Mouse (Mus musculus): ENCODE data around the gene Ncaph2.

Gene Ncaph2

GRCm38 (mm10) chr15:89355241-89356187, at the start of gene Ncaph2, which contains the start of gene Lmf2:
TSS of gene Ncaph2 (plus strand) at chr15:89355719.
TSS of gene Lmf2 (minus strand) at chr15:89355659.
- H3K36me3 ChIP-seq (ENCODE audit: control insufficient read depth, insufficient read depth, low read length, poor library complexity, severe bottlenecking), result peaks cover 5% of the 10 kb centered on the region
- DNase-seq (ENCODE audit: low read depth, low spot score), result peak; percentile 98
- H3K27me3 ChIP-seq (ENCODE audit: control insufficient read depth, insufficient read depth, low read length, poor library complexity, severe bottlenecking), result no peaks in the 10 kb centered on the region

- Histone ChIP-seq H3K27me3 (ENCODE audit: control insufficient read depth, insufficient read depth, low read length, poor library complexity, severe bottlenecking) (no peaks in the 10 kb centered on the region), H3K36me3 (ENCODE audit: control insufficient read depth, insufficient read depth, low read length, poor library complexity, severe bottlenecking) (peaks cover 15% of the 10 kb centered on the region)
- no peak for DNase-seq (ENCODE audit: low read depth, low spot score)
Observed at GRCm38 (mm10) chr15:89305966-89306365, 49.6 kb upstream of the Ncaph2 start.

DNA sequence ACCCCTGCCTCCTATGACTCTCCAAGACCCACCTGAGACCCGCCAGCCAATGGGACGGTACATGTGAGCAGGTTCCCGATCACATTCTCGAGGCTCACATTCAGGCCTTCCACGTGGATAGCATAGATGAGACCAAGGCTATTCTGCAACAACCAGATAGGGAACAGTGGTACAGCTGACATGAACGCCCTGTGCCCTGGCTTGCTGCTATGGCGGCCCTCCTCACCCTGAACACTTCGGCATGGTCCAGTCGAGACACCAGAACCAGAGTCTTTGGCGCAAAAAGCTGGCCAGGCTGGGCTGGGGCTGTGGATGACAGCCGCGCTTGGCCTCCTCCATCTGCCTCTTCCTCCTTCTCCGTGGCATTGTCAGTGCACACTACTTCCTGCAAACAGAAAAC, 48.1 kb upstream of the Ncaph2 start:
- no peak for DNase-seq (ENCODE audit: low read depth, low spot score)
- Histone ChIP-seq H3K27me3 (ENCODE audit: control insufficient read depth, insufficient read depth, low read length, poor library complexity, severe bottlenecking) (no peaks in the 10 kb centered on the region), H3K36me3 (ENCODE audit: control insufficient read depth, insufficient read depth, low read length, poor library complexity, severe bottlenecking) (peaks cover 7% of the 10 kb centered on the region)

- Histone ChIP-seq H3K27me3 (ENCODE audit: control insufficient read depth, insufficient read depth, low read length, poor library complexity, severe bottlenecking) (no peaks in the 10 kb centered on the region), H3K36me3 (ENCODE audit: control insufficient read depth, insufficient read depth, low read length, poor library complexity, severe bottlenecking) (0 out of 2 replicates have a peak, but pooled peaks cover 2% of the 10 kb centered on the region)
- DNase-seq (ENCODE audit: low read depth, low spot score), result peak; percentile 54
Observed at GRCm38 (mm10) chr15:89308406-89309139, 46.9 kb upstream of the Ncaph2 start.

DNA sequence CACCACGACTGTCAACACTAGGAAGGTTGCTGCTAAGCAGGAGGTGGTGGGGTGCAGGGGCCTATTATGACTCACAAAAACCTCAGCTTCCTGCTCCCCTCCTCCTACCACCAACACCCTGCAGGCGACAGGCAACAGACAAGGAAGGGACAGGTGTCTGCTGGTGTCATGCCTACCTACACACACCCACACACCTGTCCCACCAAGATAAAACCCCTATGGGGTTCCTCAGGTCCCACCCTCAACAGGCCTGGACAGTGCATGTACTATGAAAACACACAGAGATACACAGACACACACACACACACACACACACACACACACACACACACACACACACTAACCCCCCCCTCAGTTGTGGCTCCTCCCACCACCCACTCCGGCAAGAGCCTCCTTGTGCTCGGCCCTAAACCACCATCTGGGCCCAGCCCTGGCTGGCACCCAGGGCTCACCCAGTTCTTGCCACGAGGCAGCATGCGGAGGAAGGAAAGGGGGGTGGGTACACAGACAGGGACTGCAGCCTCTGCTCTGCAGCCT, 45.5 kb upstream of the Ncaph2 start:
- DNase-seq (ENCODE audit: low read depth, low spot score), result peak; percentile 65
- H3K36me3 ChIP-seq (ENCODE audit: control insufficient read depth, insufficient read depth, low read length, poor library complexity, severe bottlenecking), result no peaks in the 10 kb centered on the region

DNA sequence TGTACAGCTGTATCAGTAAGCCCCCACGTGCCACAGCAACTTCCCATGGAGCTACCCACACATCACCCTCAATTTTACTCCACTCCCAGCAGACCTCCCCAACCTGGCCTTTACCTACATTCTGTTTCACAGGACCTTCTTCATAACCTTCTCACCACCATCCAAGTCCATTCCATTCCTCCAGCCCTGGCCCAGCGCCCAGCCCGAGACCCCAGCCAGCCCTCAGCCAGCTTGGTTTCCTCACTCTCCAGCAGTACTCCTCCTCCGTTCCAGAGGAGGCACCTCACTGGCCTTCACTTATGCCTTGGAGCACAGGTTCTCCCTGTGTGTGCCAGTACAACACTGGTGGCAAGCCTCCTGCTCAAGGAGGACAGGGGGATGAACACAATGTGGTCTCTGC, 42.2 kb upstream of the Ncaph2 start:
- DNase-seq (ENCODE audit: low read depth, low spot score), result no peak
- Histone ChIP-seq H3K36me3 (ENCODE audit: control insufficient read depth, insufficient read depth, low read length, poor library complexity, severe bottlenecking) (no peaks in the 10 kb centered on the region), H3K27me3 (ENCODE audit: control insufficient read depth, insufficient read depth, low read length, poor library complexity, severe bottlenecking) (no peaks in the 10 kb centered on the region)

More for the DNA sequence above, 45.5 kb upstream of the Ncaph2 start:
- H3K27me3 ChIP-seq (ENCODE audit: control insufficient read depth, insufficient read depth, low read length, poor library complexity, severe bottlenecking), result no peaks in the 10 kb centered on the region

- DNase-seq (ENCODE audit: low read depth, low spot score), result no peak
- no peaks in the 10 kb centered on the region for H3K27me3 ChIP-seq (ENCODE audit: control insufficient read depth, insufficient read depth, low read length, poor library complexity, severe bottlenecking)
- no peaks in the 10 kb centered on the region for H3K36me3 ChIP-seq (ENCODE audit: control insufficient read depth, insufficient read depth, low read length, poor library complexity, severe bottlenecking)
Observed at GRCm38 (mm10) chr15:89314107-89314506, 41.4 kb upstream of the Ncaph2 start.

DNA sequence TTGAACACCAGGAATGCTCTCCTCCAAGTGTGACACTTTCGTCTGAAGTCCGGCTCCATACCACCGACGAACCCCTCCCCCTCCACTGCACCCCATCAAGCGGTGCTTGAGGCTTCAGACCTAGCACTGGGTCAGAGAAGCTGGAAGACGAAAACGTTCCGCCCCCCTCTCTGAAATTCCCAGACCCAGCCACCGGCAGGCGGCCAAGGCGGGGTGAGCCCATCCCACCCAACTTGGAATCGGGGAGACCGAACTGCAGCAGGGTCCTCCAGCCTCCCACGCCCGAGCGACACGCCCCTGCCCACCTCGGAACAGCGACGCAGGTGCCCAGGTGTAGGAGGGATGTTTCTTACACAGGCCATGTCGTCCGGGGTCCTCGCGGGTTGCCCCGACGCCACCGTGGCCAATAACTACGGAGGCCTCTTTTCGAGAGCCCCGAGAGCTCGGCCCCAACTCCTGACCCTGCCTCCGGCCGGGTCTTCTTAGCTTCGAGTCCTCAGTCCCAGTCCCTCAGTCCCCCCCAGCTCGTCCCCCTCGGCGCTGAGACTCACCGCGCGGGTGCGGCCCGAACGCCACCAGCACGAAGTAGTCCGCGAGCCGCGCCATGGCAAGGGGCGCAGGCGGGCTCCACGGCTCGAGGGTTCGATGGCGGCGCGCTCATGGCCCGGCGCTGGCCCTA, 40.9 kb upstream of the Ncaph2 start:
- no peaks in the 10 kb centered on the region for H3K27me3 ChIP-seq (ENCODE audit: control insufficient read depth, insufficient read depth, low read length, poor library complexity, severe bottlenecking)
- H3K36me3 ChIP-seq (ENCODE audit: control insufficient read depth, insufficient read depth, low read length, poor library complexity, severe bottlenecking), result no peaks in the 10 kb centered on the region
- DNase-seq (ENCODE audit: low read depth, low spot score), result no peak

DNA sequence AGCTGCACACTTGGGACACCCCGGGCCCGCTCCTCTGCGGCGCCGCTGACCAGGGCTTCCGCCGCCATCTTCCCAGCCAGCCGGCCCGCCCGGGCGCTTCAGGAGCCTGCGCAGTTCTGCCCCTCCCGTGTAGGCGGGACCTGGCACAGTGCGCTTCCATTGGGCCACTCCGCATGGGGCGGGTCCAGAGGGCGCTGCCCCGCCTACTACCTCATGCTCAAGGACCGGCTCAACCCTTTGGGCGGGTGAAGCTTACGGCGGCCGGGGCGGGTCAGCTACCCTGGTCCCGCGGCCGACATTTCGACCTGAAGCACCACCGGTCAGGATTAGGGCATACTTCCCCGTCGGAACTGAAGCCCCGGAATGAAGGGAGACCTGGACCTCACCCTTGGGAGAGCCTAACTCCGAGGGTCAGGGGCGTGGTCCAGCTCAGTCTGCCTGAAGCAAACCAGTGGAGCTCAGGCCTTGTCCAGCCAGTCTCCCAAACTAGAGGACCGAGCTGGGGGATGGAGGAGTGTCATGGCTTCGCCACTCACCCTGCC, 40.3 kb upstream of the Ncaph2 start, which contains the start of gene Sbf1:
Sbf1 (minus strand) TSS at position 122 of the 542 bp plus-strand sequence.
- Histone ChIP-seq H3K27me3 (ENCODE audit: control insufficient read depth, insufficient read depth, low read length, poor library complexity, severe bottlenecking) (no peaks in the 10 kb centered on the region), H3K36me3 (ENCODE audit: control insufficient read depth, insufficient read depth, low read length, poor library complexity, severe bottlenecking) (no peaks in the 10 kb centered on the region)
- DNase-seq (ENCODE audit: low read depth, low spot score), result peak; percentile 98

DNA sequence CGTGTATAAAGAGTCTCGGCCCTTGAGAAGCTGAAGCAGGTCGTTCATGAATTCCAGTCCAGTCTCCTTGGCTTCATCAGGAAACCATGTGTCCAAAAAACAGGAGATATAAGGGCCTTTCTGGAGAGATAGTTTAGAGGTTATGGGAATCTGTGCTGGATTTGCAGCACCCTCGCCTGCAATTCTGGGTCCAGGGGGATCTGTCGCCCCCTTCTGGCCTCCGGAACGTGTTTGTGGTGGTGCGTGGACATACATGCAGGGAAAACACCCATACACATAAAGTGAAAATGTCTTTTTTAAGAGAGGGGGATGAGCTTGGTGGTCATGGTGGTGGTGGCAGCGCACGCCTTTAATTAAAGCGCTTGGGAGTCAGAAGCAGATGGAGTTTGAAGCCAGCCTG, 39.4 kb upstream of the Ncaph2 start:
- peak; percentile 38 for DNase-seq (ENCODE audit: low read depth, low spot score)

GRCm38 (mm10) chr15:89321264-89321663, 34.3 kb upstream of the Ncaph2 start:
- Histone ChIP-seq H3K27me3 (ENCODE audit: control insufficient read depth, insufficient read depth, low read length, poor library complexity, severe bottlenecking) (no peaks in the 10 kb centered on the region), H3K36me3 (ENCODE audit: control insufficient read depth, insufficient read depth, low read length, poor library complexity, severe bottlenecking) (no peaks in the 10 kb centered on the region)
- DNase-seq (ENCODE audit: low read depth, low spot score), result no peak

More for the DNA sequence above, 39.4 kb upstream of the Ncaph2 start:
- Histone ChIP-seq H3K36me3 (ENCODE audit: control insufficient read depth, insufficient read depth, low read length, poor library complexity, severe bottlenecking) (no peaks in the 10 kb centered on the region), H3K27me3 (ENCODE audit: control insufficient read depth, insufficient read depth, low read length, poor library complexity, severe bottlenecking) (no peaks in the 10 kb centered on the region)

- no peak for DNase-seq (ENCODE audit: low read depth, low spot score)
- Histone ChIP-seq H3K36me3 (ENCODE audit: control insufficient read depth, insufficient read depth, low read length, poor library complexity, severe bottlenecking) (no peaks in the 10 kb centered on the region), H3K27me3 (ENCODE audit: control insufficient read depth, insufficient read depth, low read length, poor library complexity, severe bottlenecking) (no peaks in the 10 kb centered on the region)
Observed at GRCm38 (mm10) chr15:89322670-89323522, 32.6 kb upstream of the Ncaph2 start, which contains the start of gene Adm2. TSS of gene Adm2 (plus strand) at chr15:89322720.

- Histone ChIP-seq H3K36me3 (ENCODE audit: control insufficient read depth, insufficient read depth, low read length, poor library complexity, severe bottlenecking) (no peaks in the 10 kb centered on the region), H3K27me3 (ENCODE audit: control insufficient read depth, insufficient read depth, low read length, poor library complexity, severe bottlenecking) (no peaks in the 10 kb centered on the region)
- no peak for DNase-seq (ENCODE audit: low read depth, low spot score)
Observed at GRCm38 (mm10) chr15:89323656-89324055, 31.9 kb upstream of the Ncaph2 start.
